Mouse (Mus musculus): Measurements from ENCODE around the gene Capn8. TPM values are rescaled to one million over a fixed set of nuclear protein-coding genes. Genes with fewer than 3 reads are reported as not detected.
"Not testable (repeated sequence)": the region's sequence is repeated elsewhere in the genome, so short reads cannot be mapped to it uniquely, and the experiment has no call there.

Gene Capn8
- total RNA-seq, 2 experiments from 2014 or later = not detected

DNA sequence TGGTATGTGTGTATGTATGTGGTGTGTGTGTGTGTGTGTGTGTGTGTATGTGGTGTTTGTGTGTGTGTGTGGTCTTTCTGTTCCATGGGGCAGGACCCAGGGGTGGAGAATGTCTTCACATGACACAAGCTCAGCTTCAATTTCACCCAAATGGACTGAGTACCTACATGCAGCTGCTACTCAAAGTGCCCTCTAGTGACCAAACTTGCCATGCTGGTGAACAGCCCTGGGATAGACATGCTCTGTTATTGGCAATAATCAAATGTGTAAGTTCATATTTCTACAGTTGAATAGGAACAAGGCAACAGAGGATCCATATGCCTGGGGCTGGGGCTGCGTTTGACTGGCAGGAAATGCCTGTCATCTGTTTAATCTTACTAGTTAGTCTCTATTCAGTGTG is 50.7 kb downstream of the Capn8 start:
- no peak for DNase-seq (ENCODE audit: low spot score in 2 of 2)

DNA sequence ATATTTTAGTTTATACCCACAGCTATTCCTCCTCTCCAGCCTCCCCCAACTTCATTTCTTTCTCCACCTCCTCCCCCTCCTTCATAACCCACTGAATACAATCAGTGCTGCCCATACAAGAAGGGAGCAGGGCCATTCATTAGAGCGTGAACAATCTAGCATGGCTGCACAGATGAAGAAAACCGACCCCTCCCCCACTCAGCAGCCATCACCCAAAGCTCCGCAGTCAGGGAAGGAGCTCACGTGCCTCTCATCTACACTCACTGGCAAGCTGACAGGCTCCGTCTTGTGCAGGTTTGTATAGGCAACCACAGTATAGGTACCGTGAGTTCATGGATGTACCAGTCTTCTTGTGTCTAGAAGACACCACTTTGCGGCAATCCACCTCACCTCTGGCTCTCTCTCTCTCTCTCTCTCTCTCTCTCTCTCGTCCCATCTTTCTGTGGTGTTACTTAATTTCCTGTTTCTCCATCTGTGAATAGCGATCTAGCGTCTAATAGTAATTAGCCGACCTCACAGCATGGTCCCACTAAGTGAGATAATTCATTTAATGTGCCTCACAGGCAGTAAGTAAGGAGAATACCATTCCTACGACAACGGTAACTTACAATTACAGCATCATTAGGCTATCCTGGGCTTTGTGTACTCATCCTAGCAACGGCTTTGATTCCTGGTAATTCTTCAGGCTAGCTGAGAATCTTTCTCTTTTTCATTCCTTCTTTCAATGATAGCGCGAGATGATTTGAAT is 53.6 kb downstream of the Capn8 start:
- no peak for DNase-seq (ENCODE audit: low spot score in 2 of 2)

DNA sequence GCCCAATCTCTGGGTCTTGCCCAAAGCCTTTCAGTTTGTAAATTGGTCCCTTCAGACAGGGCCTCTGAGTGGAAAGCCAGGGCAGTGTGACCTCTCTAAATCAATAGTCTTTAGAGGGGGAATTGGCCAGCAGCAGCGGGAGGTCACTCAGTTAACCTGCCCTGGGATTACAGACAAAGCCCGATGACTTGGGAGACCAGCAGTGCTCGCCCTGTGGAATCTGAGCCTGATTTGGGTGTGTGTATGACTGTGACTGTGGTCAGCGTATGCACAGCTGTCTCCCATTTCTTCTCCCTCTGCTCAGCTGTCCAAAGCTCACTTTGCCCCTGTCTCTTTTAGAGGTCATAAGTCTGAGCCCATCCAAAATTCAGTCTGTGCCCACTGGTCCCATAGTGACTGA is 55.7 kb downstream of the Capn8 start:
- DNase-seq (ENCODE audit: low spot score in 2 of 2) = no peak

DNA sequence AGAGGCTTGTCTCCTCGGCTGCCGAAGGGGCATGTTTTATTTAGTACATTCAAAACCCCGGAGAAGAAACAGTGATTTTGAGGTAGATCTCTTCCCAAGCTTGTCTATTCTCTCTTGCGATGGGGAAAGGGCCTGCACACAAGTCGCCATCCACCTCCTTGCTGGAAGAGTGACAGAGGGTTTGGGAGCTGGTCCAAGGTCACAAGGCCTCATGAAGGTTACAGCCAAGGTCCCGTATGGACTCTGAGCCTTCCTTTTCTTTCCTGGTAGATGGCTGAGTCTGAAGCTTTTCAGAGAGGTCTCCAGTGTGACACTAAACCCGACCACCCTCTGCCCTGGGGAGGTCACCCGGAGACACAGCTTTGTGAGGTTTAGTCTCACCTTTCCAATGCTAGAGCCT is 56.4 kb downstream of the Capn8 start:
- DNase-seq (ENCODE audit: low spot score in 2 of 2) = no peak

GRCm38 (mm10) chr1:182626197-182626596 is 61.4 kb downstream of the Capn8 start:
- no peak for DNase-seq (ENCODE audit: low spot score in 2 of 2)

- no peak for DNase-seq (ENCODE audit: low spot score in 2 of 2)
These were observed 64.4 kb downstream of the Capn8 start for GRCm38 (mm10) chr1:182629228-182629627.

GRCm38 (mm10) chr1:182633712-182634294 is 69.0 kb downstream of the Capn8 start:
- DNase-seq (ENCODE audit: low spot score in 2 of 2) = no peak

- no peak for DNase-seq (ENCODE audit: low spot score in 2 of 2)
These were observed 74.2 kb downstream of the Capn8 start for GRCm38 (mm10) chr1:182639016-182639415.

DNA sequence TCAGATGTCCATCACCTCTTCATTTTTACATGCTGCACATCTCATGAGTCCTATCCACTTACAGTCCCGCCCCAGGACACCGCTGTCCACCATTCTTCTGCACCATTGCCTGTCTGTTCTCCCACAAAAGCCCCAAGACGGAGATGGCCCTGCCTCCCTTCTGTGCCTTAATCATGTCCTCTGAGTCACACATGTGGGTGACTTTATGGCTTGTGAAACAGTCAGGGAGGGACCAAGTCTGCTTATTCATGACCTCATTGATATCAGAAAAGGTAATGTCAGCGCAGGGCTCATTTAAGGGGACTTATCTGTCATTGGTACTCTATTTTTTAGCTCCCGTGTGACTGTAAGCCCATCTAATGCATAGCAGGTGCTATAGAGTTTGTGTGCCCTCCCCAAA is 74.6 kb downstream of the Capn8 start:
- DNase-seq (ENCODE audit: low spot score in 2 of 2) = no peak

DNA sequence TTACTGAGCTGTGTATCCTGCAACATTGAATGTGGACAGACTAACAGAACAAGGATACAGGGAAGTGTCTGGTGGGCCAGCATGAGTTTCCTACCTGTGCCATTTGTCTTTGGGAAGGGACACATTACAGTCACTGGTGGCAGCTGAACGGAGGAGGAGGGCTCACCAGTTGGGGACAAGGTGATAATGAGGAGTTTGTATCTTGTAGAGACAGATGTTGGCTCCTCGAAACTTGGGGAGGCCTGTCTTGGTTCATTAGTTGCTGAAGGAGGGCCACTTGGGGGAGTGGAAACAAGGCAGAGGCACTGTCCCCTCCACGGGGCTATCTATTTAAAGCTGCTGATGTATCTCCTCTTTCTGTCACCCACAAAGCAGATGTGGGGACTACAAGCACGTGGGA is 75.3 kb downstream of the Capn8 start:
- DNase-seq (ENCODE audit: low spot score in 2 of 2) = no peak

- DNase-seq (ENCODE audit: low spot score in 2 of 2) = no peak
These were observed 78.0 kb downstream of the Capn8 start for GRCm38 (mm10) chr1:182642779-182643178.

DNA sequence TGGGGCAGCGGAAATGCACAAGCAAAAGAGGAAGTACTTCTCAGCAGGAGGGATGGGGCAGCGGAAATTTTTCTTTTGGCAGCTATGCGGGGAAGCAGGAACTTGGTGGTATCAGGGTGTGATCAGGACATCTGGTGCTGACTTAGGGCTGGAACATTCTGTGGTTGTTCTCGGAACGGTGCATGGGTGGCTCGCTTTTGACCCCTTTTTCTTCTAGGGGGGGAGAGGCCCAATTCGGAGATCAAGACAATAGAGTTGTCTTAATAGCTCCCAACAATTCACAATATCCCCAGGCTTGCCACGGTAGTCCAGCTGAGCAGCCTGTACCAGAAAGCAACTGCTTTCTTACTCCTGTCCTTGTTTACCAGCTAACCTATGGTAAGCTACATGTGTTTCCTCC is 79.6 kb downstream of the Capn8 start:
- not testable (repeated sequence) for DNase-seq (ENCODE audit: low spot score in 2 of 2)

- DNase-seq (ENCODE audit: low spot score in 2 of 2) = no peak
These were observed 80.4 kb downstream of the Capn8 start for GRCm38 (mm10) chr1:182645211-182645668.

DNA sequence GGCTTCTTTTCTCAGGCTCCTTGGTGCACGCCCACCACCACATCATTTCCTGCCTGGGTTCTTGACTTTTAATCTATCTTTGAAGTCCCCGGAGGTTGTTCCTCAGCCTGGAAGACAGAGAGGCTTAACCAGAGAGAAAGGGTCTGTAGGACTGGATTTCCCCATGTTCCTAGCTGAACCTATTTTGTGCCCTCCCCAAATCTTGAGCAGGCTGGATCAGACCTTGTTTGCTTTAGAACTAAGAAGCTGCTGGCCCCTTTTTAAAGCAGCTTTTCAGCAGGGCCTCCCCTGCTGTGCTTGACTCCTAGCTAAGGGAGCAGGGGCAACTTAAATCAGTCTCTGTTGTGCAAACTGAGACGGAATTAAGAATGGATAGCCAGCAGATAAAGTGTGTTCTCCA is 82.0 kb downstream of the Capn8 start:
- DNase-seq (ENCODE audit: low spot score in 2 of 2) = no peak

GRCm38 (mm10) chr1:182657760-182658159 is 93.0 kb downstream of the Capn8 start:
- peak; percentile 50 to 87 for DNase-seq (ENCODE audit: low spot score in 2 of 2)

DNA sequence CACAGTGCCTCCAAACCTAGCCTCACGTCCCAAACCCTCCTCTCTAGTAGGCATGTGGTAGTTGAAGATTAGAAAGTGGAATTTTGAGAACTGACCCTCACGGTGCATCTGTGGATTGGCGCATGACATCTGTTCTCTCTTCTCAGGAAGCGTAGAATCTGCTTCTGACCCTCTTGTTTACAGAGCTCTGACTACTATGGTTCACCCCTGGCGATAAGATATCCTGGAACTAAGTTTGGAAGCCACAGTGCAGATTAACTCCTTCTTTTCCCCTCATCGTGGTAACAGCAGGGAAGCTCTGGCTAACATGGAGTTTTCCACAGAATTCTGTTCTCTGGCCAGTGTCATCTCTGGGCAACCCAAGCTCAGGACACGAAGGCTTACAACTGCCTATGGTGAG is 95.6 kb downstream of the Capn8 start:
- DNase-seq (ENCODE audit: low spot score in 2 of 2) = no peak

GRCm38 (mm10) chr1:182663671-182664070 is 98.9 kb downstream of the Capn8 start:
- peak; percentile 11 to 66 for DNase-seq (ENCODE audit: low spot score in 2 of 2)

GRCm38 (mm10) chr1:182664841-182665240 is 100.0 kb downstream of the Capn8 start:
- DNase-seq (ENCODE audit: low spot score in 2 of 2) = no peak

GRCm38 (mm10) chr1:182667281-182667680 is 102.5 kb downstream of the Capn8 start:
- DNase-seq (ENCODE audit: low spot score in 2 of 2) = no peak

DNA sequence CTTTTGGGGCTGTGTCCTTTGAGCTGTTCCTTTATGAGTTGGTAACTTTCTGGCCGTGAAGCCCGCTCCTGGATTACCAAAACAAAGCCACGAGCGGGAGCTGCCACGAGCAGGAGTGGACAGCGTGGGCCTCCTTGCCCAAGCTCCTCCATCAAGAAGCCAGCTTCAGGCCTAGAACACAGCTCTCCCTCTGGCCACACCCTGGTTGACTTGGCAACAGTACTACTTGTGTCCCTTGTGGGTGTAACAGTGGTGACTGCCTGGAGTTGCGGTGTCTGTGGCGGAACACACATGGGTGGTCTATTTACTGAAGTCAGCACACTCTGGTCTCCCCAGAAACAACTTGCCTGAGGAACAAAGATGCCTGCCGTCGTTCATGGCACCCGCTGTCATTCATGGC is 104.9 kb downstream of the Capn8 start:
- DNase-seq (ENCODE audit: low spot score in 2 of 2) = no peak

GRCm38 (mm10) chr1:182670563-182671342 is 105.9 kb downstream of the Capn8 start:
- DNase-seq (ENCODE audit: low spot score in 2 of 2) = no peak

GRCm38 (mm10) chr1:182671343-182671624 is 106.5 kb downstream of the Capn8 start:
- no peak for DNase-seq (ENCODE audit: low spot score in 2 of 2)
